Mouse (Mus musculus) forebrain, embryonic 10.5 days (tissue): ENCODE data around the gene Zfand3. TPM values are rescaled to one million over a fixed set of nuclear protein-coding genes. Genes with fewer than 3 reads are reported as not detected.

Experiments used
- DNase-seq: peaks from one replicate; pipeline ENCODE4 v3.0.0-alpha.2; 2017; ENCODE audit warnings: low spot score; ENCODE audit errors: extremely low spot score
- H3K27ac ChIP-seq: fragments of 300-500 bp; sonication (generic); 2 replicates; pipeline ENCODE4 v1.5.1; 2016; ENCODE audit warnings: mild to moderate bottlenecking
- H3K27me3 ChIP-seq: fragments of 300-500 bp; sonication (generic); 2 replicates; pipeline ENCODE4 v1.6.1; 2016; ENCODE audit warnings: mild to moderate bottlenecking; ENCODE audit not compliant: poor library complexity, severe bottlenecking
- H3K36me3 ChIP-seq: fragments of 300-500 bp; sonication (generic); replicated peaks from 2 replicates; pipeline ENCODE4 v1.6.1; 2016; ENCODE audit warnings: mild to moderate bottlenecking, moderate library complexity
- H3K4me1 ChIP-seq: fragments of 300-500 bp; sonication (generic); 2 replicates; pipeline ENCODE4 v1.6.1; 2016
- H3K4me3 ChIP-seq: fragments of 300-500 bp; sonication (generic); 2 replicates; pipeline ENCODE4 v1.5.1; 2016; ENCODE audit warnings: mild to moderate bottlenecking, moderate library complexity
- H3K9me3 ChIP-seq: fragments of 300-500 bp; sonication (generic); 2 replicates; pipeline ENCODE4 v1.6.1; 2016; ENCODE audit warnings: mild to moderate bottlenecking, moderate library complexity
- WGBS: fragments of 180-500 bp; shearing (Covaris S2); methylation state at CpG from one replicate; pipeline ENCODE4 v1.1.7; 2016; 5-methylcytosine and 5-hydroxymethylcytosine counted together
- polyA plus RNA-seq: library from polyadenylated mRNA; unstranded; fragments of >200 nt; fragmentation: Nextera tagmentation; extraction: Ambion mirVana; gene quantifications from 2 replicates; pipeline ENCODE4 v1.2.1, GENCODE M21; 2016

The Zfand3 gene
- polyA plus RNA-seq = 64.8 and 71.3 TPM in 2 replicates

GRCm38 (mm10) chr17:30004203-30005102 lies at the start of gene Zfand3:
Zfand3 (plus strand) TSS chr17:30004733.
- Histone ChIP-seq H3K36me3 (peaks cover 20% of the 10 kb centered on the region), H3K4me3 (peak within 1 kb of the TSS; percentile 97), H3K4me1 (peaks cover 56% of the 10 kb centered on the region), H3K9me3 (no peaks in the 10 kb centered on the region), H3K27me3 (no peaks in the 10 kb centered on the region), H3K27ac (peak within 1 kb of the TSS; percentile 100)
- WGBS = under 1% methylated on average over 68 of the region's 93 CpGs
- DNase-seq = peak; percentile 96

DNA sequence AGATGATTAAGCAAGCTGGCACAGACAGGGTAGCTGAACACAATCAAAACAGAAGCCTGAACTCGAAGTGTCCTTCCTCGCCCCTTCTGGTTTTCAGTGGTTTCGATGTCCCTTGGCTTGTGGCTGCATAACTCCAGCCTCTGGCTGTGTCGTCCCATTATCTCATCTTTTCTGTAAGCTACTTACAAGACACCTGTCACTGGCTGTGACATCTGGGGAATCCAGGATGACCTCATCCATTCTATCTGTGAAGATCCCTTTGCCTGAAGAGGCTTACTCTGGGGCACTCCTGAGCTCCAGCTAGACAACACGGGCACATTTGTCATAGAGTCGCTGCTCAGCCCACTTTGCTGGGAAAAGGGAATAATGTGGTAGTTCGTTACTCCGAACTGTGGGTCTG lies 48.7 kb upstream of the Zfand3 start:
- DNase-seq = no peak
- Histone ChIP-seq H3K4me3 (no peak overlapping the region), H3K4me1 (peaks cover 11% of the 10 kb centered on the region), H3K27ac (no peak overlapping the region), H3K9me3 (peaks cover 9% of the 10 kb centered on the region), H3K27me3 (no peaks in the 10 kb centered on the region), H3K36me3 (no peaks in the 10 kb centered on the region)
- WGBS = 79% methylated on average over 8 of the region's 8 CpGs

DNA sequence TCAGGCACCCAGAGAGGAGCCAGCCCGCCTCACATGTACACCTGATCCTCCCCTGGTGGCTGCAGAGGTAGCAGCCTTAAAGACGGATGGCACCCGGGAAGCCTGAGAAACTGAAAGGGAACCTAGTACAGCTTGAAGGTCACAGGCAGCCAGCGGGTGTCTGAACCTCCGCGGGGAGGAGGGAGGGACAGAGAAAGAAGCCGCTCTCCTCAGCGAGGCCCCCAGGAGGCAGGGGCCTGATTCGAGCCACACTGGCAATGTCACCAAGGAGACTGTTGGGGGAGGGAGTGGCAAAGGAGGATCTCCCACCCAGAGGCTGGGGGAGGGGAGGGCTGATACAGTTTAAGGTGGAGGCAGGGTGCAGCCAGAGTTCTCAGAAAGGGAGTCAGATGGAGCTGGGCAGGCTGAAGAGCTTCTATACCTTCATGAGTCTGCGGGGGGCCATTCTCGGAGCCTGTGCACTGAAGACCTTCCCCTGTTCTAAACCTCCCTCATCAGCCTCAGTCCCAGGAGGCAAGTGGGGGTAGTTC lies 40.7 kb upstream of the Zfand3 start:
- Histone ChIP-seq H3K4me3 (peak overlapping the region; percentile 31), H3K27ac (peak overlapping the region; percentile 64), H3K27me3 (peaks cover 63% of the 10 kb centered on the region), H3K4me1 (peaks cover 43% of the 10 kb centered on the region), H3K36me3 (no peaks in the 10 kb centered on the region), H3K9me3 (peaks cover 9% of the 10 kb centered on the region)
- no peak for DNase-seq
- WGBS = 4% methylated on average over 11 of the region's 11 CpGs

- H3K27ac ChIP-seq = no peak overlapping the region
- no peak for DNase-seq
- peaks cover 43% of the 10 kb centered on the region for H3K4me1 ChIP-seq
- H3K27me3 ChIP-seq = peaks cover 75% of the 10 kb centered on the region
- WGBS = 5% methylated on average over 5 of the region's 5 CpGs
- H3K9me3 ChIP-seq = no peaks in the 10 kb centered on the region
- H3K4me3 ChIP-seq = no peak overlapping the region
- no peaks in the 10 kb centered on the region for H3K36me3 ChIP-seq
Measured at GRCm38 (mm10) chr17:29965506-29965905, 39.0 kb upstream of the Zfand3 start.

GRCm38 (mm10) chr17:29970037-29970555 lies 34.4 kb upstream of the Zfand3 start, which contains the start of gene Mdga1:
Mdga1 (minus strand) TSS chr17:29970087.
- peaks cover 75% of the 10 kb centered on the region for H3K27me3 ChIP-seq
- H3K4me1 ChIP-seq = peaks cover 33% of the 10 kb centered on the region
- DNase-seq = no peak
- no peaks in the 10 kb centered on the region for H3K9me3 ChIP-seq
- WGBS = 87% methylated on average over 7 of the region's 7 CpGs
- H3K36me3 ChIP-seq = no peaks in the 10 kb centered on the region
- H3K4me3 ChIP-seq = no peak within 1 kb of the TSS
- no peak within 1 kb of the TSS for H3K27ac ChIP-seq

DNA sequence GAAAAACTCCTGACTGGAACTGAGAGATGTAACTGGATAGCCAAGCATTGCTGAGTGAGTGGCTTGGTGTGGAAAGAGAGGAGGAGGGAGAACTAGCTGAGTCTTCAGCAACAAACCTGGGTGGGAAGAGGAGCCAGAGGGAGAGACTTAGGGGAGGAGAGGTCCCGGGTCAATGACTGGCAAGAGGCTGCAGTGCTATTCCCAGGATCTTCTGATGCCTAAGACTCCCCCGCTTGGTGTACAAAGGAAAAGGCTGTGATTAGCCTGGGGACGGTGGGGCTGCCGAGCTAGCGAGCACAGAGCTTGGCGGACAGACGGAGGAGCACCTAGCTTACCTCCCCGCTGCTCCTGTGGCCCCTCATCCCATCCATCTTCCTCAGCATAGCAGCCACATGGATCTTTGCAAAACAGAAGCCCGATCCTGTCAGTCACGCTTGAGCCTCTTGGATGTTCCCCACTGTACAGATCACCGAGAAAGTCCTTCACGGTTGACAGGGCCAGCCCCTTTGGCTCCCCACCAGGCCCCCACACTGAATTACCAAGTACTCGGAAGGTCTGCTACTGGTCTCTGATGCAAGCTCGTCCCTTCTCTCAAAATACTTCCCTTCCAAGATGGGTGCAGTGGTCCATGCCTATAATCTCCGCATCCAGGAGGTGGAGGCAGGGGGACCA lies 32.6 kb upstream of the Zfand3 start:
- Histone ChIP-seq H3K4me1 (peaks cover 31% of the 10 kb centered on the region), H3K27ac (no peak overlapping the region), H3K36me3 (no peaks in the 10 kb centered on the region), H3K9me3 (no peaks in the 10 kb centered on the region), H3K27me3 (peaks cover 57% of the 10 kb centered on the region), H3K4me3 (no peak overlapping the region)
- 34% methylated on average over 15 of the region's 15 CpGs for WGBS
- no peak for DNase-seq

GRCm38 (mm10) chr17:29973226-29973625 lies 31.3 kb upstream of the Zfand3 start:
- Histone ChIP-seq H3K27ac (no peak overlapping the region), H3K4me1 (peaks cover 31% of the 10 kb centered on the region), H3K4me3 (no peak overlapping the region), H3K9me3 (no peaks in the 10 kb centered on the region), H3K27me3 (peaks cover 50% of the 10 kb centered on the region), H3K36me3 (no peaks in the 10 kb centered on the region)
- no peak for DNase-seq
- WGBS = 91% methylated on average over 7 of the region's 7 CpGs

DNA sequence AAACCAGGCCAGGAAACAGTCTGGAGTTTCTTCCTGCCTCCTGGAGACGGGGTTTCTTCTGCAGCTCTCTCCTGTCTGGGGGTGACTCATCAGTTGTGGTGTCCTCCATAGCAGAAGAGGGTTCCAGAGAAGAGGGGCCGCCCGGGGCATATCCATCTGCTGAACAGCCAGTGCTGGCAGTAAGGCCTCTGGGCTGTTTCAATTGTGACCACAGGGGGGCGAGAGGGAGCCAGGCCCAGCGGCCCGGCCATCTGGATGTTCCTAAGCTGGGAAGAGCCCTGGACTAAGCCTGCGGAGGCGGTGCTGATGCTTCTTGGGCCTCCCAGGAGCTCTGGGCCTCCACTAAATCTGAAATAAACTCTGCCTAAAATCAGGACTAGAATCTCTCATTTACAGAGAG lies 28.8 kb upstream of the Zfand3 start:
- no peak overlapping the region for H3K4me3 ChIP-seq
- WGBS = 11% methylated on average over 8 of the region's 8 CpGs

DNA sequence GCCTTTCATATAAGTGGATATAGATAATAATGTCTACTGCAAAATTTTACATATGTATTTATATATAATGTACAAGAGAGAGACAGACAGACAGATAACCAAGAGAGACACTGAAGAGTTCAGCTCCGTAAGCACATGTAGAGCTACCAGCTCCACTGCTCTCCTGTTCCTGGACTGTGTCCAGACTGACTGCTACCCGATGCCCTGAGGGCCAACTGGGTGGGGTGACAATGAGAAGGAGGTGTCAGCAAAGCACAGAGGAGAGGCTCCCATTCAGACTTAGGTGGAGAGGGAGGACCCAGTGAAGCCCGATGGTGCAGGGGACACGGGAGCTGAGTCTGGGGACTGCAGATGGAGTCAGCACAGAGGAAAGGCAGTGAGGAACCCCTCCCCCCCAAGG lies 25.5 kb upstream of the Zfand3 start:
- no peak overlapping the region for H3K4me3 ChIP-seq
- H3K27me3 ChIP-seq = peaks cover 8% of the 10 kb centered on the region; the same call in 1 of the 2 replicates
- DNase-seq = no peak
- no peaks in the 10 kb centered on the region for H3K36me3 ChIP-seq
- 71% methylated on average over 4 of the region's 4 CpGs for WGBS
- H3K27ac ChIP-seq = no peak overlapping the region
- no peaks in the 10 kb centered on the region for H3K9me3 ChIP-seq
- peaks cover 14% of the 10 kb centered on the region for H3K4me1 ChIP-seq

More for the DNA sequence above, 28.8 kb upstream of the Zfand3 start:
- Histone ChIP-seq H3K27ac (no peak overlapping the region), H3K9me3 (no peaks in the 10 kb centered on the region), H3K27me3 (peaks cover 29% of the 10 kb centered on the region), H3K36me3 (no peaks in the 10 kb centered on the region), H3K4me1 (peaks cover 26% of the 10 kb centered on the region)
- peak; percentile 85 for DNase-seq

DNA sequence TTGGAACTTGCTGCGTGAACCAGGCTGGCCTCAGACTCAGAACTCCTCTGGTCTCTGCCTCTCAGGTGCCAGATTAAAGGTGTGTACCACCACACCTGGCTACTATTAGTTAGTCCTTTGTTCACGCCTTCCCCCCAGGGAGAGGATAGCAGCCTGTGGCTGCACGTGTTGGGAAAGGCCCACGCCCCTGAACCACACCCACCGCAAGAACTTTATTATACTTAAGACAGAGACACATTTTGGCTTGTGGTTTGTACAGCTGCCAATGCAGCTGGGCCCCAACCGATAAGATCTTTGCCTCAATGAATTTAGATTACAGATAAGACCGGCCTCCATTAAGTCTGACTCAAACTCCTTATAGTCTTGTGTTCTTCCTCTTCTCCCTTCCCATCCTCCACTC lies 24.7 kb upstream of the Zfand3 start:
- Histone ChIP-seq H3K9me3 (no peaks in the 10 kb centered on the region), H3K36me3 (no peaks in the 10 kb centered on the region), H3K4me3 (no peak overlapping the region), H3K27me3 (peaks cover 3% of the 10 kb centered on the region; the same call in 1 of the 2 replicates), H3K4me1 (peaks cover 14% of the 10 kb centered on the region), H3K27ac (no peak overlapping the region)
- no peak for DNase-seq
- WGBS = 82% methylated on average over 7 of the region's 7 CpGs

DNA sequence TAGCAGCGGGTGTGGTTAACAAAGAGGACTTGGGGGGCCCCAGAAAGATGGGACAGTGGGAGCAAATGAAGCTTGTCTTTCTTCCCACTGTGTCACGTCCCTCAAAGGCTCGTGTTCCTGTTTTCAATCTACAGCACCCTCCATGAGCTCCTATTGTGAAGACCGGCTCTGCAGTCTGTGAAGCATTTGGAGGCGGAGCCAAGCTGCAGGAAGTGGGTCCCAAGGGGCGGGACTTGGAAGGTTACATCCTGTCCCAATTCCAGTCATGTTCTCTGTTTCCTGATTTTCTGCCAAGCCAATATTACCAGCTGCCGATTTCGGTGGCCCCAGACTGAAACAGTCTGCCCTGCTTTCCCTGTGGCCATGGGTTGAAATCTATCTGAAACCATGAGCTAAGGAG lies 23.0 kb upstream of the Zfand3 start:
- WGBS = 70% methylated on average over 8 of the region's 8 CpGs
- Histone ChIP-seq H3K9me3 (no peaks in the 10 kb centered on the region), H3K4me3 (peak overlapping the region; percentile 21), H3K4me1 (peaks cover 14% of the 10 kb centered on the region), H3K27me3 (no peaks in the 10 kb centered on the region), H3K36me3 (no peaks in the 10 kb centered on the region), H3K27ac (peak overlapping the region; percentile 51; the same call in 1 of the 2 replicates)
- DNase-seq = no peak

- no peaks in the 10 kb centered on the region for H3K9me3 ChIP-seq
- no peak overlapping the region for H3K27ac ChIP-seq
- no peaks in the 10 kb centered on the region for H3K27me3 ChIP-seq
- WGBS = 93% methylated on average over 5 of the region's 5 CpGs
- no peak for DNase-seq
- peaks cover 9% of the 10 kb centered on the region for H3K4me1 ChIP-seq
- H3K4me3 ChIP-seq = no peak overlapping the region
- no peaks in the 10 kb centered on the region for H3K36me3 ChIP-seq
Measured at GRCm38 (mm10) chr17:29983190-29983589, 21.3 kb upstream of the Zfand3 start.
